Mouse (Mus musculus) E14TG2a.4 (cell line): ENCODE measurements around the gene Atxn2l.

Experiments used
- CTCF ChIP-seq: conservative IDR thresholded peaks from 2 replicates; pipeline ENCODE4 v1.5.1; 2014; ENCODE audit warnings: low read length
- NANOG ChIP-seq: IDR thresholded peaks from 2 replicates; pipeline ENCODE4 v1.6.1; 2014; ENCODE audit warnings: borderline replicate concordance, low read length, mixed read lengths

GRCm38 (mm10) chr7:126471853-126472252, 31.4 kb downstream of the Atxn2l start:
- TF ChIP-seq CTCF (no peak), NANOG (no peak)
